Mouse (Mus musculus): ENCODE results near the gene Gc. TPM values are rescaled to one million over a fixed set of nuclear protein-coding genes. Genes with fewer than 3 reads are reported as not detected.

The Gc gene
- 1.5 TPM for polyA plus RNA-seq (2014; fragmentation: Illumina TruSeq; extraction: RNeasy Lipid Tissue Mini Kit (QIAGEN cat#74804); ENCODE audit: insufficient read depth, low read depth, low replicate concordance)

DNA sequence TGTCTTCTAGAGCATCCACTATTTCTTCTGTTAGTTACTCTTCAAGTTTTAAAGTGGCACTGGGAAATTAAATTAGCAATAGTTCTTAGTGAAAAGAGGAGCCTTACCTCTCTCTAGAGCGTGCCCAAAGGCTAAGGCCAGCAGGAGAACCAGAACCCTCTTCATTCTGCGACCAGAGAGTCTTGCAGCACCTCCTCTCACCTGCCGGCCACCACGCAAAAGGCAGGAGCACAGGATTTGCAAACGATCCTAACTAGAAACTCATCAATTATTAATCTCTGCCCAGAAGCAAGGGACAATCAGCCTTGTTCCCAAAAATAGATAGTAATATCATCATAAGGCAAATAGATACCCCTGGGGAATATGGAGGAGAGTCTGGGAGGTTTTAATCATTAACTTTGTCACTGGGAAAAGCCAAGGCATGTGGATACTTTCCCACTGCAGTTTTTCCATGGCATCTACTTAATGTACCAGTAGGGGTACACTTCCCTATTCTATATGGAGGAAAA lies at the start of gene Gc:
Gene Gc (minus strand): TSS at position 345 of the 509 bp plus-strand sequence.

Other genes starting within 250 kb of the Gc start
- not detected for gene Npffr2, start 69.5 kb upstream of the Gc start, polyA plus RNA-seq (2014; fragmentation: Illumina TruSeq; extraction: RNeasy Lipid Tissue Mini Kit (QIAGEN cat#74804); ENCODE audit: insufficient read depth, low read depth, low replicate concordance)

Data from lung, adult 10 weeks (tissue).